Mouse (Mus musculus) cerebellum, adult (tissue): ENCODE measurements around the gene Sla2.
"Not testable (repeated sequence)": the region's sequence is repeated elsewhere in the genome, so short reads cannot be mapped to it uniquely, and the experiment has no call there.

Experiments
- ATAC-seq: cut with Nextera tagmentation; 2 replicates; pipeline ENCODE4 v1.9.2; 2017; ENCODE audit warnings: mild to moderate bottlenecking, moderate library complexity, mixed read lengths; ENCODE audit not compliant: insufficient number of reproducible peaks, low FRiP score, low TSS enrichment

Gene Sla2

DNA sequence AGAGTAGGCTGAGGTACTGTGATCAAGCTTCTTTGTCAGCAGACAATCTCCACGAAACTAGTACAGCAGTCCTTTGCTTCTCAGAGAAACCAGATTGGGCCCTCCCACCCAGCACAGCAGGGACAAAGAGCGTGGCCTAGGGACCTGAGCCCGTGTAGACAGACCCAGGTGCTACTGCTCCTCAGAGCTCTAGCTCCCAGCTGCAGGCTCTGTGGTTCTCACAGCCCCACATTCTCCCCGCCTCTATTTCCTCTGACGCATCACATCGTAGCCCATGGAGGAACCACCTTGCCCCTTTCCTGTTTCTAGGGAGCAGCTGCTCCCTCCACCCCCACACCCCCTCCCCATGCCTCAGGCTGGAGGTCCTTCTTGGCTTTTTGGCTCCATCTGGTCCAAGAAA lies at the start of gene Sla2:
TSS of gene Sla2 (minus strand) at position 176 of the 400 bp plus-strand sequence.
- ATAC-seq = no peak

DNA sequence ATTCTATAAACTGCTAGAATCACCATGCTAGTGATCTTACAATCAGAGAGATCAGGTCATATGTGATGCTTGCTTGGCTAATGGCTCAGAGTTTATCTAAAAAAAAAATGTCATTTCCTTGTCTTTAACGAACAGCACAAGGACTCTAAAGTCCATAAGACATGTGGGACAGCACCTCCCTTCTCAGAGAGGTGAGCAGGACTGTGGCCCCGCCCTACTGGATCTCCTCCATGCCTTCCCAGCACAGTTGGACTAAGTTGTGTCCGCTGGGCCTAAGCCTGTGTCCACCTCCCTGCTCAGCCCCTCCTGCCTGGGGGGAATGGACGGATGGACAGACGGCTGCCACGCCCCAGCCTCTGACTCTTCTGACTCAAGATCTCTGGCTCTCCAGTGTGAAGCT lies 48.0 kb upstream of the Sla2 start:
- ATAC-seq = no peak

DNA sequence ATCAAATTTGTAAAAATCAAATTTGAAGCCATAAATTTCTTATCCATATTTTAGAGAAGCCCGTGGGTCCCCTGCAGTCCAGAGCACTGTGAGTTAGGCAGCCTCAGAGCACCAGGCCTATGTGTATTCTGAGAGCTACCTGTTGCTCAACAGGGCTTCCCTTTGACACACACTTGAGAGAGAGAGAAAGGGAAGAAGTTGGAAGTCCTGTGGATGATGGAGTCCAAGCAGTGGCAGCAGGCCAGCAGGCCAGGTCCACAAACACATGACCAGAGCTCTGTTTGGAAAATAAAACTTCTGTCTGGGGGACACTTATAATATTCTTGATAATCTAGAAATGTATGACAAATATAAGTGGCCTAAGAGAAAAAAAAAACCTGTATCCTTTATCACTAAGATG lies 46.4 kb upstream of the Sla2 start:
- ATAC-seq = no peak

DNA sequence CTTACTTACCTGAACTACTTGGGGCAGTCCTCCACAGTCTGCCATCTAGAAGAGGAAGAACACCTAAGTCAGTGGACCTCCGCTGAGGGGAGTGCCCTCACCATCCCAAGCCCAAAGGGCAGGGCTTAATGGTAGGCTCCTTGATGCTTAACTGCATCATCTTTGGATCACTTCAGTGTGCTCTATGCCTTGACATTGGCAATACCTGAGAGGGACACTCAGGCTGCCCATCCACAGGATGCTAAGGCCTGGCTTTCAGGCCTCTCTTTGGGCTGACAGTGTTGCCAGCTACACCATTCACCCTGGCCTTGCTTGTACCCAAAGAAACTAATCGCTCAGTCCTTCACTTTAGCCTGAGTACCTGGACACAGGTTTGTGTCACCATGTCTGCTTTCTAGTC lies 44.4 kb upstream of the Sla2 start:
- ATAC-seq = no peak

DNA sequence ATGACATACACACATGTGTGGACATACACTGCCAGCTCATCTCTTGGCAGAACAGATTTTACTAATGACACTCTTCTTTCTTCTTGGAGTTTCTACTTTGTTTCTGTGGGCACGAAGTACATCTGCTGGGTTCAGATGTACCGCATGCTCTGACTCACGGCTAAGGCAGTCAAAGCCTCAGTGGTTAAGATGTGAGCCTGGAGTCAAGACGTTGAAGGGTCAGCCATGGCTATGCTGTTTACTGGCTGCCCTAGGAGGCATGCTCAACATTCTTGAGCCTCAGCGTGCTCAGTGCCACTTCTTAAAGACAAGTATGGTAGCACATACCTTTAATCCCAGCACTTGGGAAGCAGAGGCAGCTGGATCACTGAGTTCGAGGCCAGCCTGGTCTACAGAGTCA lies 43.6 kb upstream of the Sla2 start:
- ATAC-seq = no peak

DNA sequence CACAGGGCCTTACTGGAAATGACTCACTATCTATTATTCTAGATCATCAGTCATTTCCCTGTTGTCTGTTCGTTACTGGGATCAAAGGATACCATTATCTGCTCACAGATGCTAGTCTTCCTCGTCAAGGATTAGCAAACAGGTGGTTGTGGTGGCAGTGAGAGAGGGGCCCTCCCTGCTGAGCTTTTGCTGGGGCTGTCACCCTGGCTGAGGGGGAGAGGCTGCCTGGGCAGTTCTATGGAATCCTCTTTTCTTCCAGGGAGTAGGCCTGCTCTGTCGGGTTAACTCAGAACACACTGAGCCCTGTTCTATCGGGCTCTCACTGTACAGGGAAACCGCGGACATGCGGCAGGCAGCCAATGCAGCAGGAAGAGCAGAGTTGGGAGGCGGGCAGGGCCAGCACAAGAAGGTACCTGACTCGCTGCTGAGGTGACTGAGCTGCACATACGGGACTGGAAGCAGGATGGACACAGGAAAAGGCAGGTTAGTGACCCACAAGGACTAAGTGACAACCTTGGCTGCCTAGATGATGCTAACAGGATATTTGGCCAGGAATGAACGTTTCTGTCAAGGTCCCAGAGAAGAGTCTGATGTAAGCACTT lies 42.6 kb upstream of the Sla2 start:
- ATAC-seq = no peak

DNA sequence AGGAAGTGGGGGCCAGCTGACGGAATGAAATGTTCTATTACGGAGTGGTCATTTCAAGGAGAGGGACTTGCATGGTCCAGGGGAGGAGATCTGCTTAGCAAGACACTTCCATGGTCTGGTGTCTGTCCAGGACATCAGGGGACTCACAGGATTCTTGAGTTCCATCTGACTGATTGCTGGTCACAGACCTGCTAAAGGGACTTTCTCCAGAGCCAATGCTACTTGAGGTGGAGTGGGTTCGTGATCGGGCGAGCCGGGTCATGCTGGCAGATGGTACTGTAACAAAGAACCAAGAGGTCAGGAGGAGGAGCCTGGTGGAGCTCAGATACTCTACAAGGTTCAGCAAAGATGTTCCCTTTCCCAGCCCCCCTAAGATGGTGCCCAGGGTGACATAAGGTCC lies 41.6 kb upstream of the Sla2 start:
- no peak for ATAC-seq

DNA sequence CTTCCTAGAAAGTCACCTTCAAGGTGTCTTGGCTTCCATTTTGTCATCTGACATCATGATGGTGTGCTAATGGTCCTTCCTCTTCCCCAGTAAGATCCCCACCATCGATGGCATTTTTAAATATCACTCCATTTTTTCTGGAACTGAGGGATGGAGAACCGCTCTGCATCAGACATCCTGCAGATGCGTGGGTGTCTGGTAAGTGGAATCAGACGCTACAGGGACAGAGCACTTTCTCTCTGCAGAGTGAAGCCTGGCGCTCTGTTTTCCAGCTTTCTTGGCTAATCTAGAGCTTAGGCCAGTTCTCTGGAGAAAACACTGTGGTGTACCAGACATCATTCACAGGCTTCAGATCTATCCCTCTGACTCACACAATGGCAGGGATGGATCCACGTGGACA lies 40.7 kb upstream of the Sla2 start:
- no peak for ATAC-seq

DNA sequence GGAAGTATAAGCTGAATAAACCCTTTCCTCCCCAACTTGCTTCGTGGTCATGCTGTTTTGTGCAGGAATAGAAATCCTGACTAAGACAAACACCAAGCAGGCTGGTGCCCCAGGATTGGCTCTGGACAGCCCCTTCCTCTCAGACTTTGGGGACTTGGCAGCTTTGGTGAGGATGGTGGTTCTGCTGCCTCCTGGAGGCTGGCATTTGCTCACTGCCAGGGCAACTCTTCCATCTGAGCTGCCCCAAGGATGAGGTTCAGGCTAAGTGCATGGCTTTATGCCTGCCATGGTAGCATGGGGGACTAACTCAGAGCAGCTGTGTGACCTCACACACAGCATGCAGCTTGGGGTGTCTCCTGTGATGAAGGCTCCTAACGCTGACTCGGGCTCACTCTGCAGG lies 38.6 kb upstream of the Sla2 start:
- not testable (repeated sequence) for ATAC-seq

DNA sequence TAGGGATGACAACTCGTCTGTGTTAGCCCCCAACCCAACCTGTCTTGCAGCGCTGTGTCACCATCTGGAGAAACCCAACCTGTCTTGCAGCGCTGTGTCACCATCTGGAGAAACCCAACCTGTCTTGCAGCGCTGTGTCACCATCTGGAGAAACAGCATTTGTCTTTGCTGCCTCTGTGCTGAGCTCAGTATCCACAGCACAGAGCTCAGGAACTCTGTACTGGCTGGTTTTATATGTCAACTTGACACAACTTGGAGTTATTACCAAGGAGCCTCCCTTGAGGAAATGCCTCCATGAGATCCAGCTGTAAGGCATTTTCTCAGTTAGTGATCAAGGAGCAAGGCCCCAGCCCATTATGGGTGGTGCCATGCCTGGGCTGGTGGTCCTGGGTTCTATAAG lies 38.1 kb upstream of the Sla2 start:
- ATAC-seq = not testable (repeated sequence)

DNA sequence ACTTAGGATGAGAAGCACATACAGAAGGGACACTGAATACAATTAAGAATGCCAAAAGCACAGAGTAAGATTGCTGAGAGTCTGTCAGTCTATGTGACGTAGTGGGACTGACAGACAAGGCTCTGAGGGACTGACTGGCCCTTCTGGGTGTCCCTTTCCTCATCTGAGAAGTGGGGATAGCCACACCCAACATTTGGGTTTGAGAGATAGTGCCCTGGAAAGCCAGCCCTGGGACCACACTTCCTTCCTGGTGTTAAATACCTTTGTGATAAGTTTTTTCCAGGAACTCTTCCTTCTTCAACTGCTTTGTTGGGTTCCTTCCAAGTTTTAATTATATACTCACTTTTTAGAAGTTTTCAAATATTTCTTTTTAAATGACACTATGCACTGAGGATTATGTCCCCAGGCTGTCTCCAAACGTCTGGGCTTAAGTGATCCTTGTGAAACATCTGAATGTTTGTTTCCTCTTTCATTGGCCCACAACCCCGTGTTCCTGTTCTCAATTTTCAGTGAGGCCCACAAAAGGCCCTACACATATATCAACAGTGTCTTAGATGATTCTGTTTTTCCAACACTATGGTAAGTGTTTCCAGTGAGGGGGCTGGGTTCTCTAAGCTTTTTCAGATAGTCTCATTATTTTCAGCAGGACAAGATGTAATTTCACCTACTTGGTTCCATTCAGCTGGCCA lies 37.4 kb upstream of the Sla2 start:
- no peak for ATAC-seq

DNA sequence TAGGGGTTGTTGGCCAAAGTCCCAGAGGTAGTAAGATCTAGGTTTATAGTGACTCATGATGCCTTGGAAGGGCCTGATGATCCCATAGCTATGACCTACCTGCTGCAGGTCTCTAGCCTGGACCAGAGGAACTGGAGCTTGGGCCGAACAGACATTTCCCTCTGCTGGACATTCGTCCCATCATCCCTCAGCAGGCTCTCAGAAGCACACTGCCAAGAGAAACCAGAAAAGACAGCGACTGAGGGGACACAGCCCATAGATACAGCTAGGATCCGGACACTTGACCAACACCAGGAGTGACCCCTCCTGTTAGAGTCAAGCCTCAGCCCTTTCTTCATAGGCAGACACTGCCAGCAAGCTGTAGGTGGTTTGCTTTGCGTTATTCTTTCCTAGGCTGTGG lies 36.1 kb upstream of the Sla2 start:
- no peak for ATAC-seq

DNA sequence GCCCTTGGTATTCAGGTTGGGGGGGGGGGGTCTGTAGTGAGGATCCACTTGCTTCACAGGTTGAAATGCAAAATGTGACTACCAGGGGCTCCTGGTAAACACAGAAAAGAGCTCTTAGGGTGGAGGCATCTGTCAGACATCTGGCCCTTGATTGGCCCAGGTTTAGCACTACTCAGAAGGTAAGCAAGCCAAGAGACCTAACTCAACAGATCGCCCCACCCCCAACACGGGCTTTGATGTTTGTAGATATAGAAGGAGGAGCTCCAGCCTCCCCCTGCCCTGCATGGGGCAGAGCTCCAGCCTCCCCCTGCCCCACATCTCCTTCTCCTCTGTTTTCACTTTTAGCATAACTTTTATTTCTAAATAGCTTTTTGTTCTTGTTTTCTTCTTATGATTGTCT lies 32.8 kb upstream of the Sla2 start:
- no peak for ATAC-seq

DNA sequence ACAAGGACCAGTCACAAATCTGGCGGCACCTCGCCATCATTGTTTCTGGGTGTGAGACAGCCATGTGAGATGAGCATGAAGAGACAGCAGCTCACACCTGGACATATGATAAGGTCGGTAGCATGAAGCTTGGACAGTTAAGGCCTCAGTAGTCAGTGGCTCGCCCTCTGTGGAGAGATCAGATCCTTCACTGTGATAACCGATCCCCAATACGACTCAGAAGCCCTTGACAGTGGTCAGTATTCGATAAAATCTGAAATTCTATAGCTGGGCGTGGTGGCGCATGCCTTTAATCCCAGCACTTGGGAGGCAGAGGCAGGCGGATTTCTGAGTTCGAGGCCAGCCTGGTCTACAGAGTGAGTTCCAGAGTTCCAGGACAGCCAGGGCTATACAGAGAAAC lies 32.2 kb upstream of the Sla2 start:
- not testable (repeated sequence) for ATAC-seq

DNA sequence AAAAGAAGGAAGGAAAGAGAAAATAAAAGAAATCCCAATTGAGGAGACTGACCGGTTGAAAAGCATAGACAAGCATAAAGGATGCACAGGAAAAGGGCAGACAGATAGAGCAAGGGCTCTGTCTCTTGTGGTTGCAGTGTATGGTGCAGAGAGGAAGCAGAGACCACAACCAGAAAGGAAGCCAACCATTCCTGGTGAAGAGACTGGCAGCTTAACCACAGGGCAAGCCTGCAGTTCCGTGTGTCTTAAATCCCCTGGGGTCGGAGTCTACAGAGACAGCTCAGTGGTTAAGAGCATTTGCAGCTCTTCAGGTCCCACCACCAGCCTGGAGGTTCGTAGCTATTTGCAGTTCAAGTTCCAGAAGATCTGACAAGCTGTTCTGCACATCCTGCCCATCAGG lies 31.6 kb upstream of the Sla2 start:
- ATAC-seq = no peak

DNA sequence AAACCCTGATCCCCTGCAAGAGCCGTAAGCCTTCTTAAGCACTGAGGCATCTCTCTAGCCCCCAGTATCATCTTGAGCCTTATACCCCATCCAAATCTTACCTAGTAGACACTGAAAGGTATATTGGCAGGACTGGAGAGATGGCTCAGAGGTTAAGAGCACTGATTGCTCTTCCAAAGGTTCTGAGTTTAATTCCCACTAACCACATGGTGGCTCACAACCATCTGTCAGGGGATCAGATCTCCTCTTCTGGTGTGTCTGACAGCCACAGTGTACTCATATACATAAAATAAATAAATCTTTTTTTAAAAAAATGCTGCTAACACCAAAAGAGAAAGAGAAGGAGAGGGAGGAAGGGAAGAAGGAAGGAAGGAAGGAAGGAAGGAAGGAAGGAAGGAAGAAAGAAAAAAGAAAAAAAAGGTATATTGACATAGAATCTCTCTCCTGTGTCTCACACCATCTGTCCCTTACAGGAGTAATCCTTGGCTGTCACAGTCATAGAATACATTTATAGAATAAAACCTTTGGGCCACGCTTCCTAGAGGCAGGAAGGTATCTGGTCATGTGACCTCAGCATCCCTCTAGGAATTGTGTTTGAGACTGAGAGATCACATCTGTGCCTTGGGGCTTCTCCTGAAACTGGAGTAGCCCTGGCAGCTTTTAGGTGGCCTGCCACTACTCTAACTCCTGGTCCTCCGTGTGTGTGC lies 29.6 kb upstream of the Sla2 start:
- ATAC-seq = no peak

DNA sequence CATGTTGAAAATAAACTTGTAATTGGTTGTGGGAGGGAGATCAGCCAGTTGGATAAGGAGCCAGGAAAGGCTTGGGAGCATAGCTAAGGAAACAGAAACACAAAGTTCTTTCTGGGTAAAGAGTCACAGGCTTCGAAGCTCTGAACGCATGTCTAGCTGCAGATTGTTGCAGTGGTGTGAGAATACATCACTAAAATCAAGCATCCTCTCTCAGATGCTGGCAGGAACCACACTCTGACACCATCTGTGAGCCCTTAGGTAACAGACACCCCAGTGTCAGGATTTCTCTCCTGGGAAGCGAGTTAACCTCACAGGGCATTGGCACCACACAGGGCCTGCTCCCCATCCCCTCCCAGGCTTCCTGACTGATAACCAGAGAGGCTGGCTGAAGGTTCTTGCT lies 28.6 kb upstream of the Sla2 start:
- ATAC-seq = no peak

DNA sequence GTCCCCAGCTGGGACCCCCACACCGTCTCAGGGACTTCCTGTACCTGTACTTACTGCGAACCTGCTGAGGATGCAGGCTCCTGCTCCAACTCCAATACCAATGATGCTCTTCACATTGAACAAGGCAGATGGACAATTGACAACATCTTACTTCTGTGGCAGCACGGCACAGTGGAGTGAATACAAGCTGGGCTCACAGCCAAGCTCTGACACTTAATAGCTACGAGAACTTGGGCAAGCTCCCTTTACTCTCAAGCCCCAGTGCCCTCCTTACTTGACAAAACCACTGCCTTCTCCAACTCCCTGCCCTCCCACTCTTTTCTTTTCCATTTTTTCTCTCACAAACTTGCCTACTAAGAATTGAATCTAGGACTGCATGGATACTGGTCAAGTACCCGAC lies 26.2 kb upstream of the Sla2 start:
- no peak for ATAC-seq

DNA sequence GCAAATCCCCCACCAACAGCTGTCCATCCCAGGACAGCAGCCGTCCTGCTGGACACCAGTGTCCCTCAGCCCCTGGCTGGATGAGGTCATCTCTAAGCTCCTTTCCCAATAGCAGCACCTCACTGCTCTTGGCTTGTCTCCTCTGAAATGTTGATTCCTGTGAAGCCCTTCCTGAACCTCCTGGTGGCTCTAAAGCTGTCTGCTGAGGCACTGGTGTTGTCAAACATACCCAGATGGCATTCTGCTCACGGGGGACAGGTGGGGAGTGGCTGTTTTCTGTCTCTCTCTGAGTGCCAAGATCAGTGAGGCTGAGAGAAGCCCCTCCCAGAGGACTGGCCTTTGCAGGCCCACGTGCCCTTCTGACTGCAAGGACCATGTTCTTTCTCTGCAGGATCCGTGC lies 18.9 kb upstream of the Sla2 start:
- ATAC-seq = peak; percentile 94

DNA sequence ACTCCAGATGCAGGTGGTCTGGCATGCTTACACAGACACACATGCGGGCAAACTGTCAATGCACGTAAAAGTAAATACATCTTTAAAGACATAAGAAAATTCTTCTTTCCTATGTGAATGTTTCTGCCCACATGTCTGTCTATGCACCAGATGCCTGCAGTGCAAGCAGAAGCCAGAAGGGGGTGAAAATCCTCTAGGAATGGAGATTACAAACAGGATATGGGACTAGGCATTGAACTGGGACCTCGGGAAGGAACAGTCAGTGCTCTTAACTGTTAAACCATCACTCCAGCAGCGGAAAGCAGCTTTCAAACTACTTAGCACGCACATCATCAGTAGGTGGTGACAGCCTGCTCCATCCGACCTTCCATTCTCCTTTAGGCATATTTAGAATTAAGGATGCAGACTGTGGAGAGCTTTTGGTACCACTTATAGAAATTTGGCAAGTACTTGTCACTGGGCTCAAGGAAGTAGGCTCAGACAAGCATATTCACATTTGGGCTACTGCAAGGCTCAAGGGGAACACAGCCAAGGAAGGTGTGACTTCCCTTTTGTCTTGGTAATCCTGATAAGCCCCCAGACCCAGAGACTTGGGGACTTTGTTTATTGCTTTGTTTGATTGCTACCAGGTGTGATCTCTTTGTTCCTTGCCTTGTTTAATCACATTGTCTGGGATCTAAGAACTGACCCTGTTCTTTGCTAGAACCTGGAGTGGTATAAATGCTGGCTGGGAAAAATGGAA lies 18.2 kb upstream of the Sla2 start:
- no peak for ATAC-seq

DNA sequence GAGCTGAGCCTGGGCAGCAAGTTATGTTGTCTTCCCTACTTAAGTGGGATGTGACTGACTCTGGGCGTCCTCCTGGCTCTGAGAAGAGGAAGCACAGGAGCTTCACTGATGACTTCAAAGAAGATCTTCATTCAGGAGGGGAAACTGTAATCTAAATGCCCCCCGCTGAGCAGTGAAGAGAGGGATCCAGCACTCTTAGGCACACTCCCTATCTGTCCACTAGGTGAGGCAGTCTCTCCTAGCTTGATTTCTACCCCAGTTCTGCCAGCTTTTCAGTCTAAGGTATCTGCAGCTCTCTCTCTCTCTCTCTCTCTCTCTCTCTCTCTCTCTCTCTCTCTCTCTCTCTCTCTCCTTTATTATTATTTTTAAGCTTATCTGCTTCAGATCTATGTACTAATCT lies 16.4 kb upstream of the Sla2 start:
- ATAC-seq = no peak
